Mouse (Mus musculus) liver, embryonic 12.5 days (tissue): ENCODE data around the gene Ell. TPM values are rescaled to one million over a fixed set of nuclear protein-coding genes. Genes with fewer than 3 reads are reported as not detected.
A peak's percentile ranks its signal among the peaks of the same experiment; 100 is the strongest.
"Not testable (repeated sequence)": the region's sequence is repeated elsewhere in the genome, so short reads cannot be mapped to it uniquely, and the experiment has no call there.

Experiments used
- ATAC-seq: fragments of 200-750 bp; cut with Nextera tagmentation; 2 replicates; pipeline ENCODE4 v1.8.0; 2017; ENCODE audit warnings: moderate number of reproducible peaks, mild to moderate bottlenecking, moderate library complexity
- H3K27ac ChIP-seq: fragments of 300-500 bp; sonication (generic); 2 replicates; pipeline ENCODE4 v1.5.1; 2016; ENCODE audit warnings: mild to moderate bottlenecking
- H3K27me3 ChIP-seq: fragments of 300-500 bp; sonication (generic); replicated peaks from 2 replicates; pipeline ENCODE4 v1.6.1; 2016; ENCODE audit warnings: mild to moderate bottlenecking, moderate library complexity
- H3K36me3 ChIP-seq: fragments of 300-500 bp; sonication (generic); 2 replicates; pipeline ENCODE4 v1.6.1; 2016; ENCODE audit warnings: mild to moderate bottlenecking, moderate library complexity
- H3K4me1 ChIP-seq: fragments of 300-500 bp; sonication (generic); 2 replicates; pipeline ENCODE4 v1.6.1; 2016
- H3K4me2 ChIP-seq: fragments of 300-500 bp; sonication (generic); 2 replicates; pipeline ENCODE4 v1.6.1; 2016; ENCODE audit warnings: mild to moderate bottlenecking, moderate library complexity
- H3K4me3 ChIP-seq: fragments of 300-500 bp; sonication (generic); 2 replicates; pipeline ENCODE4 v1.5.1; 2016; ENCODE audit warnings: mild to moderate bottlenecking, moderate library complexity
- H3K9ac ChIP-seq: fragments of 300-500 bp; sonication (generic); 2 replicates; pipeline ENCODE4 v1.6.1; 2016; ENCODE audit warnings: mild to moderate bottlenecking, moderate library complexity
- H3K9me3 ChIP-seq: fragments of 300-500 bp; sonication (generic); replicated peaks from 2 replicates; pipeline ENCODE4 v1.6.1; 2016; ENCODE audit warnings: mild to moderate bottlenecking, moderate library complexity
- WGBS: fragments of 180-500 bp; shearing (Covaris S2); methylation state at CpG from one replicate; pipeline ENCODE4 v1.1.7; 2016; ENCODE audit not compliant: insufficient replicate concordance; 5-methylcytosine and 5-hydroxymethylcytosine counted together
- polyA plus RNA-seq: library from polyadenylated mRNA; unstranded; fragments of >200 nt; fragmentation: Nextera tagmentation; extraction: Ambion mirVana; gene quantifications from 2 replicates; pipeline ENCODE4 v1.2.1, GENCODE M21; 2016

Gene Ell
- polyA plus RNA-seq, 1 experiment from 2014 or later, result 13.1 TPM

DNA sequence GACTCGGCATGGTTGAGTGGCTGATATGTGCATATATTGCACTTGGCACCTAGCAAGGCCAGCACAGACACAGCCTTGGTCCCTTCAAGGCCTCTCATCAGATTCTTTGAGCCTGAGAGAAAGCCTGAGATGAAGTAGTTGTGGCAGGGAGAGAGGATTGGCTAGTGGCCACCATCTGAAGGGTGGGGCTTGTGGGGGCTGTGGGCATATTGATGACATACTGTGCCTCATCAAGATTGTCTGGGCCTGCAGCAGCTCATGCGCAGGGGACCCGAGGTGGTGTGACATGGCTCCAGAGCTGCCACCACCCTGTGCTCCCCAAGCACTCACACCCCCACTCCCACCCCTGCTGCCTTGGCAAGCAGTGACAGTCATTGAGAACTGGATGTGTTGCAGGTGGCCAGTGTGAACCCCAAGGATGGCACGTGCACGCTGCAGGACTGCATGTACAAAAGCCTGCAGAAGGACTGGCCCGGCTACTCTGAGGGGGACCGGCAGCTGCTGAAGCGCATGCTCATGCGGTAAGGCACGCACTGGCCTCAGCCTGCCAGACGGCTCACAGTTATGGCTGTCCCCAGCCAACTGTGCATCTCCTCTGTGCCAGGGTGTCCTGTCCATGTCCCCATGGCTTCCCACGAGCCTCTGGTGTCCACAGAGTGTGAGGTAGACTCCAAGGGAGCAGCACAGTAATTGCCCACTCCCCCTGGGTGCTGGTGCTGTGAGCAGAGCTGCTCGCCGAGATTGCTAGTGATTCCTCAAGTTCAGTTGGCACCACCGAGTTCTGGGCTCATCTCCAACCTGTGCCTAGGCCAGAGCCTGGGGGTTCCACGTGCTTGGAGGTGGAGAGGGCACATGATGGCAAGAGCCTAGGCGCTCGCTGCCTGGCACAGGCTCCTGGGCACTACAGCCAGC is 44.5 kb downstream of the Ell start:
- no peak overlapping the region for H3K27ac ChIP-seq
- peaks cover 97% of the 10 kb centered on the region for H3K36me3 ChIP-seq
- WGBS, result 83% methylated on average over 18 of the region's 18 CpGs
- H3K4me3 ChIP-seq, result no peak overlapping the region
- H3K9me3 ChIP-seq, result no peaks in the 10 kb centered on the region
- no peaks in the 10 kb centered on the region for H3K27me3 ChIP-seq
- no peak for ATAC-seq
- no peaks in the 10 kb centered on the region for H3K4me1 ChIP-seq
- no peak overlapping the region for H3K4me2 ChIP-seq
- H3K9ac ChIP-seq, result no peak overlapping the region

DNA sequence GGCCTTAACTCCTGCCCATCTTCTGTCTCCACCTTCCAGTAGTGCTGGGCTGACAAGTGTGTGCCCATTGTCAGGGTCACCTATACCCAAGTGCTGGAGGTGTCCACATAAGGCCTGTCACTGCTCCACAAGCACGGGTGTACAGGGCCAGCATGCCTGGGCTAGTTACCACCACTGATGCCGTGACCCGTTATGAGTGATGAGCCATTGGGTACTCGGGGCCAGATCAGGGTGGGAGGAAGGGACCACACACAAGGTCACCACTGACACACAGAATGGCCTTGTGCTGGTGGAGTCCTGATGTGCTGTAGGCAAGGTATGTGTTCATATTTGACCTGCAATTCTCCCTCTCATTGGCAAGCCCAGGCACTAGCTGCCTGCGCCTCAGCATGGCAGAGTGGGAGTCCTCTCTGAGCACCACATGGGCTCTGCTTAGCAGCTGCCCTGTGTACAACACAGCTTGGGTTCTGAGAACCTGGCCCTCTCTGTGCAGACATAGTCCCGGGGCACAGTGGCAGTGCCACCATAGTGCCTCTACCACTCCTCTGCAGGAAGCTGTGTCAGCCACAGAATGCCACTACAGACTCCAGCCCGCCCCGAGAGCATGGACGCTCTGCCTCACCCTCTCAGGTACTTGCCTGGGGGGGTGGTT is 45.5 kb downstream of the Ell start:
- Histone ChIP-seq H3K9me3 (no peaks in the 10 kb centered on the region), H3K4me3 (no peak overlapping the region), H3K4me2 (no peak overlapping the region), H3K9ac (no peak overlapping the region), H3K27ac (no peak overlapping the region), H3K4me1 (no peaks in the 10 kb centered on the region), H3K36me3 (peaks cover 100% of the 10 kb centered on the region), H3K27me3 (no peaks in the 10 kb centered on the region)
- ATAC-seq, result peak; percentile 9; the same call in 1 of the 2 replicates
- WGBS, result 83% methylated on average over 9 of the region's 9 CpGs

DNA sequence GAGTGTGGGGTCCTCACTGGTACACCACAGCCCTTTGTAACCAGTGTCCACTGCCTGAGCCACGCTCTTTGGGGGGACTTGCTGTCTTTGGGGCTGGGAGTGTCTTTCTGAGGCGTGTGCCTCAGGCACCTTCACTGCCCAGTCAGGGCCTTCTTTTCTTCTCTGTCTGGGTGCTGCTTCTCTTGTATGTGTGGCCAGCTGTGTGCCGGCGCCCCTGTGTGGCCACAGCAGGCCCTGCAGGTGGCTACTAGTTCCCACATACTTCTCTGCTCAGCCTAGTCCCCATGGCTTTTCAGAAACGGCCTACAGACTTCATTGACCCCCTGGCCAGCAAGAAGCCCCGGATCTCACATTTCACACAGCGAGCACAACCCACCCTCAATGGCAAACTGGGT is 46.0 kb downstream of the Ell start:
- Histone ChIP-seq H3K4me1 (no peaks in the 10 kb centered on the region), H3K27me3 (no peaks in the 10 kb centered on the region), H3K4me2 (no peak overlapping the region), H3K9ac (no peak overlapping the region), H3K4me3 (no peak overlapping the region), H3K27ac (no peak overlapping the region), H3K36me3 (peaks cover 100% of the 10 kb centered on the region), H3K9me3 (no peaks in the 10 kb centered on the region)
- peak; percentile 31 for ATAC-seq
- whole genome bisulfite sequencing, result 45% methylated on average over 7 of the region's 7 CpGs

DNA sequence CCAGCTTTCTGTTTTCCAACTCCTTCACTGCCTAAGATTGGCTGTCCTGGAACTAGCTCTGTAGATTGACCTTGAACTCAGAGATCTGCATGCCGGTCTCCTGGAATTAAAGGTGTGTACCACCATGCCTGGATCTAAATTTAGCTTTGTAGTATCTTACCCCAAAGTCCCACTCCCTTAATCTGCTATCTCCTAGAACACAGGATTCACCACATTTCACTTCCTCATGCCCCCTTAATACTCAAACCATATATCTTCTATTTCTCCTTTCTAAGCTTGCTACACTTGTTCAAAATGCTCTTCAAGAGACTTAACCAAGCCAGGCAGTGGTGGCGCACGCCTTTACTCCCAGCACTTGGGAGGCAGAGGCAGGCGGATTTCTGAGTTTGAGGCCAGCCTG is 48.7 kb downstream of the Ell start:
- H3K9ac ChIP-seq, ATAC-seq, H3K4me3 ChIP-seq, H3K27ac ChIP-seq, H3K27me3 ChIP-seq, H3K4me1 ChIP-seq, H3K9me3 ChIP-seq, H3K4me2 ChIP-seq: not testable (repeated sequence)
- 81% methylated on average over 4 of the region's 4 CpGs for WGBS
- H3K36me3 ChIP-seq, result peaks cover 99% of the 10 kb centered on the region

DNA sequence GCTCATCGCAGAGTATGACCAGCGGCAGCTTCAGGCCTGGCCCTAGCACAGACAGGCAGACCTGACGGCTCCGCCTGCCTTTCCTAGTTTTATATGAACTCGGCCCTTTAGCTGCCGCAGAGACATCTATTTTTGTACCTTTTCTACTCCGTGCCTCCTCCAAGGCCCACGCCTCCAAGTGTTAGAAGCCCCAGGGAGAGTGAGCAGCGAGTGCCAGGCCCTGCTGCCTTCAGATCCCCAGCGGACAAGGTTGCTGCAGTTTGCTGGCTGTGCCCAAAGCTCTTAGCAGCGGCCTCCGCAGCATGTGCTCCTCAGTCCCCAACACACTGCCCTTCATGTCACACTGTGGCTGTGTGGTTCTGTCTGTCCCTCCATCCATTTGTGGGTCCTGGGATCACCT is 52.3 kb downstream of the Ell start:
- ATAC-seq, result no peak
- Histone ChIP-seq H3K27me3 (no peaks in the 10 kb centered on the region), H3K4me3 (no peak overlapping the region), H3K36me3 (peaks cover 76% of the 10 kb centered on the region), H3K4me1 (peaks cover 41% of the 10 kb centered on the region), H3K4me2 (no peak overlapping the region), H3K9ac (no peak overlapping the region), H3K9me3 (no peaks in the 10 kb centered on the region), H3K27ac (no peak overlapping the region)
- 90% methylated on average over 12 of the region's 12 CpGs for WGBS

DNA sequence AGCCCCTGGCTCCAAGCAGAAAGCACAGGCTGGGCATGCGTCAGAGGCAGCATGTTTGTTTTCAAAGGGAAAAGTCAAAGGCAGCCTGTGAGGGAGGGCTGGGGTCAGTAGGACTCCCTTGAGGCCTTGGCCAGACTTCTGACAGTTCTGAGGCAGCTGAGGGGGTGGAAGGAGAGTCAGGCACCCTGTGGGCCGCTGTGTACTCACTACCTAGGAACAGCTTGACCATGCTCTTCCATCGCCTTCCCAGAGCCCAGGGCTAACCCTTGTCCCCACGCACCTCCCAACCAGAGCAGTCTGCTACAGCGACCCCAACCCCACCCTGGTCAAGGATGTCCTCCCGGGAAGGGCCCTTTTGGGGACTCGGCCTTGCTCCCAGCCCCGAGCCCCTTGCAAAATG is 53.9 kb downstream of the Ell start:
- Histone ChIP-seq H3K36me3 (peaks cover 76% of the 10 kb centered on the region), H3K9me3 (no peaks in the 10 kb centered on the region)

DNA sequence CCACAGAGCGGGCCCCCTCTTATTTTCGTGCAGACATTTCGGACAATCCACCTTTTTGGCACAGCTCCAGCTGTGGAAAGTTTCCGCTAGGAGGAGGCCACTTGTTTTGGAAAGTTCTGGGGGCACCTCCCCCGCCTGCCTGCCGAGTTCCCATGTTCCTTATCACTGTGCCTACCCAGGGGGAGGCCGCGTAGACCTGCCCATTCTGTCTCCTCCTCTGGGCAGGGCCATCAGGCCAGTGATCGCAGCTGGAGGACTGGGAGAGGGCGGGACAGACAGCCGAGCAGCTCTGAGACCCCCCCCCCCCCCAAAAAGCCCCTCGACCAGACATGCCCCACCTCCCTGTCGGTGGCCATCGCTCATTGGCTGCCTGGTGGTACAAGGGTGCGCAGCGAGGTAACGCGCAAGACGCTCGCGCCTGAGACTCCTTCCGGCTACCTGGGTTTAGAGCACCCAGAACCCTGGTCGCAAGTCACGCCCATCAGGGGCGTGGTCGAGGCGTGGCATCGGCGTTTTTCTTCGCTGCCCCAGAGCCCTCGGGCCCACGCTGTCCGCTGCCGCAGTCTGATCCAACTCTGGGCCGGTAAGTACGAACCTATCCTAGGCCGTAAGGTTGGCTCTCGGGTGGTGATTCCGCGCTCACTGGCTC is 54.8 kb downstream of the Ell start, which contains the start of gene Isyna1:
Gene Isyna1, plus strand, starts transcription at position 413 of the 649 bp plus-strand sequence.
- Histone ChIP-seq H3K27me3 (no peaks in the 10 kb centered on the region), H3K4me1 (peaks cover 66% of the 10 kb centered on the region), H3K27ac (peak within 1 kb of the TSS; percentile 79), H3K4me2 (peak within 1 kb of the TSS; percentile 99), H3K9ac (peak within 1 kb of the TSS; percentile 78), H3K9me3 (no peaks in the 10 kb centered on the region), H3K36me3 (peaks cover 76% of the 10 kb centered on the region), H3K4me3 (peak within 1 kb of the TSS; percentile 69)
- WGBS, result under 1% methylated on average over 40 of the region's 40 CpGs
- peak; percentile 90 for ATAC-seq

More for the DNA sequence above, 53.9 kb downstream of the Ell start:
- ATAC-seq, result no peak
- H3K27me3 ChIP-seq, result no peaks in the 10 kb centered on the region
- peak overlapping the region; percentile 69 for H3K4me3 ChIP-seq
- peak overlapping the region; percentile 78; the same call in 1 of the 2 replicates for H3K9ac ChIP-seq
- WGBS, result 70% methylated on average over 8 of the region's 8 CpGs
- H3K4me2 ChIP-seq, result peak overlapping the region; percentile 99
- H3K27ac ChIP-seq, result peak overlapping the region; percentile 79
- H3K4me1 ChIP-seq, result peaks cover 57% of the 10 kb centered on the region

DNA sequence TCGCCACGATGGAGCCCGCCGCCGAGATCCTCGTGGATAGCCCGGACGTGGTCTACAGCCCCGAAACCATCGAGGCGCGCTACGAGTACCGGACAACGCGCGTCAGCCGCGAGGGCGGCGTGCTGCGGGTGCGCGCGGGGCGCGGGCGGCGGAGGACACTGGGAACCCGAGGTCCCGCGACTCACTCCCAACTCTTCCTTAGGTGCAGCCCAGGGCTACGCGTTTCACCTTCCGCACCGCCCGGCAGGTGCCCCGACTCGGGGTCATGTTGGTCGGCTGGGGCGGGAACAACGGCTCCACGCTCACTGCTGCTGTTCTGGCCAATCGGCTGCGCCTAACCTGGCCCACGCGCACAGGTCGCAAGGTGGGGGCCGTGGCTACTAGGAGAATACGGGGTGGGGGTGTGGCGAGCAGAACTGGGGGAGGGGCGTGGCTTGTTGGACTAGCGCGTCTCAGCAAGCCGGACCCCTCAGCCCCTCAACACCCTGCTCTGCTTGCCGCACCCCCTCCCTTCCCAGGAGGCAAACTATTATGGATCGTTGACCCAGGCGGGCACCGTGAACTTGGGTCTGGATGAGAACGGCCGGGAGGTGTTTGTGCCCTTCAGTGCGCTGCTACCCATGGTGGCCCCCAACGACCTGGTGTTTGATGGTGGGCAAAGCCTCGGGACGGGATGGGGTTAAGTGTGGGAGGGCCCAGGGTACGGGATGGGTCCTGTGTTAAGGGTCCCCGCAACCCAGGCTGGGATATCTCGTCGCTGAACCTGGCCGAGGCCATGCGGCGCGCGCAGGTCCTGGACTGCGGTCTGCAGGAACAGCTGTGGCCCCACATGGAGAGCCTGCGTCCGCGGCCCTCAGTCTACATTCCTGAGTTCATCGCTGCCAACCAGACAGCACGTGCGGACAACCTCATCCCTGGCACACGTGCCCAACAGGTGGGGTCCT is 55.6 kb downstream of the Ell start:
- WGBS, result 6% methylated on average over 81 of the region's 82 CpGs
- Histone ChIP-seq H3K27me3 (no peaks in the 10 kb centered on the region), H3K4me2 (peak overlapping the region; percentile 99), H3K9me3 (no peaks in the 10 kb centered on the region), H3K27ac (peak overlapping the region; percentile 79), H3K4me3 (peak overlapping the region; percentile 69), H3K4me1 (peaks cover 74% of the 10 kb centered on the region), H3K36me3 (peaks cover 76% of the 10 kb centered on the region), H3K9ac (peak overlapping the region; percentile 78)
- ATAC-seq, result peak; percentile 16; the same call in 1 of the 2 replicates

DNA sequence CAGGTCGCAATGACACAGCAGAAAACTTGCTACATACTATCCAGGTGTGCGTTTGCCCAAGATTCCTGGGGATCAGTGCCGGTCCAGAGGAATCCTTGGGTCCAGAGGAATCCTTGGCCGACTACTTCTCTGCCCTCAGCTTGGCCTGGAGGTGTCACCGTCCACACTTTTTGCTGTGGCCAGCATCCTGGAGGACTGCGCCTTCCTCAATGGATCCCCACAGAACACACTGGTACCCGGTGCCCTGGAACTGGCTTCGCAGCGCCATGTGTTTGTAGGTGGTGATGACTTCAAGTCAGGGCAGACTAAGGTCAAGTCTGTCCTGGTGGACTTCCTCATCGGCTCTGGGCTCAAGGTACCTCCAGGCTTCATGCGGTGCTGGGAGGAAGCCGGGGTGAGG is 56.6 kb downstream of the Ell start:
- no peak for ATAC-seq
- Histone ChIP-seq H3K4me2 (peak overlapping the region; percentile 99), H3K36me3 (peaks cover 73% of the 10 kb centered on the region), H3K4me1 (peaks cover 83% of the 10 kb centered on the region), H3K9ac (no peak overlapping the region), H3K4me3 (0 out of 2 replicates have a peak overlapping the region, but pooled peaks have one; percentile 69), H3K27me3 (no peaks in the 10 kb centered on the region), H3K27ac (no peak overlapping the region), H3K9me3 (no peaks in the 10 kb centered on the region)
- WGBS, result 83% methylated on average over 12 of the region's 12 CpGs

DNA sequence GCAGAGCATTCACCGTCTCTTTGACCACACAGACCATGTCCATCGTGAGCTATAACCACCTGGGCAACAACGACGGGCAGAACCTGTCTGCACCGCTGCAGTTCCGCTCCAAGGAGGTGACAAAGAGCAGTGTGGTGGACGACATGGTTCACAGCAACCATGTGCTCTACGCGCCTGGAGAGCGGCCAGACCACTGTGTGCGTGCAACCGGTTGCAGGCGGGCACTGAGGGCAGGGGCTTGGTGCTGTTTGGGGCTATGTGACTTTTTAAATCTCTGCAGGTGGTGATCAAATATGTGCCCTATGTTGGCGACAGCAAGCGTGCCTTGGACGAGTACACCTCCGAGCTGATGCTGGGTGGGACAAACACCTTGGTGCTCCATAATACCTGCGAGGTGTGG is 57.0 kb downstream of the Ell start:
- H3K27me3 ChIP-seq, result no peaks in the 10 kb centered on the region
- H3K27ac ChIP-seq, result no peak overlapping the region
- no peak overlapping the region for H3K9ac ChIP-seq
- H3K4me1 ChIP-seq, result peaks cover 87% of the 10 kb centered on the region
- peaks cover 69% of the 10 kb centered on the region for H3K36me3 ChIP-seq
- H3K9me3 ChIP-seq, result no peaks in the 10 kb centered on the region
- no peak overlapping the region for H3K4me2 ChIP-seq
- no peak overlapping the region for H3K4me3 ChIP-seq
- WGBS, result 84% methylated on average over 18 of the region's 18 CpGs
- ATAC-seq, result no peak

DNA sequence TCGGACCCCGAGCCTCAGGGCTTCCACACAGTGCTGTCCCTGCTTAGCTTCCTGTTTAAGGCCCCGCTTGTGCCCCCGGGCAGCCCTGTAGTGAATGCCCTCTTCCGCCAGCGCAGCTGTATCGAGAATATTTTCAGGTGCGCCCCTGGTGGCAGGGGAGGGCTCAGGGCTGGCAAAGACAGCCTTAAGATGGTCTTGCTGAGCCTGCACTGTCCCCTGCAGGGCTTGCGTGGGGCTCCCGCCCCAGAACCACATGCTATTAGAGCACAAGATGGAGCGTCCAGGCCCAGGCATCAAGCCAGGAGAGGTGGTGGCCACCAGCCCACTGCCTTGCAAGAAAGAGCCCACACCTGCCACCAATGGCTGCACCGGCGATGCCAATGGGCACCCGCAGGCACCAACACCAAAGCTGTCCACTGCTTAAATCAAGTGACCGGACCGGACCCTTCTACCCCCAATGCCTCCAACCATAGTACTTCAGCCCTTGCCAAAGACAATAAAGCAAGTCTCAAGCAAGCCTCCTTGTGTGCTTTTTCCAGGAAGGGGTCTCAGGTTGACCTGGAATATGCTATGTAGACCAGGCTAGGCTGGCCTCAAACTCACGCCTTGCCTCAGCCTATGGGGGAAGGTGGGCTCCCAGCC is 57.6 kb downstream of the Ell start:
- WGBS, result 84% methylated on average over 17 of the region's 17 CpGs
- no peak overlapping the region for H3K4me3 ChIP-seq
- H3K36me3 ChIP-seq, result peaks cover 65% of the 10 kb centered on the region
- H3K9ac ChIP-seq, result no peak overlapping the region
- no peak overlapping the region for H3K27ac ChIP-seq
- no peaks in the 10 kb centered on the region for H3K9me3 ChIP-seq
- no peak for ATAC-seq
- peak overlapping the region; percentile 61; the same call in 1 of the 2 replicates for H3K4me2 ChIP-seq
- H3K4me1 ChIP-seq, result peaks cover 94% of the 10 kb centered on the region
- no peaks in the 10 kb centered on the region for H3K27me3 ChIP-seq
